Mouse (Mus musculus) embryonic facial prominence, embryonic 15.5 days (tissue): Measurements from ENCODE around the gene Fto. TPM values are rescaled to one million over a fixed set of nuclear protein-coding genes. Genes with fewer than 3 reads are reported as not detected.
A peak's percentile ranks its signal among the peaks of the same experiment; 100 is the strongest.

ENCODE experiments used
- ATAC-seq: fragments of 200-750 bp; cut with Nextera tagmentation; 2 replicates; pipeline ENCODE4 v1.8.0; 2017; ENCODE audit warnings: low read depth, moderate TSS enrichment; ENCODE audit not compliant: insufficient number of reproducible peaks, low FRiP score, low TSS enrichment
- H3K27ac ChIP-seq: fragments of 300-500 bp; sonication (generic); replicated peaks from 2 replicates; pipeline ENCODE4 v1.5.1; 2015; ENCODE audit warnings: mild to moderate bottlenecking, inconsistent platforms
- H3K27me3 ChIP-seq: fragments of 300-500 bp; sonication (generic); 2 replicates; pipeline ENCODE4 v1.6.1; 2015; ENCODE audit warnings: inconsistent platforms
- H3K36me3 ChIP-seq: fragments of 300-500 bp; sonication (generic); 2 replicates; pipeline ENCODE4 v1.6.1; 2015; ENCODE audit warnings: mild to moderate bottlenecking, inconsistent platforms
- H3K4me1 ChIP-seq: fragments of 300-500 bp; sonication (generic); 2 replicates; pipeline ENCODE4 v1.6.1; 2015; ENCODE audit warnings: inconsistent platforms
- H3K4me2 ChIP-seq: fragments of 300-500 bp; sonication (generic); replicated peaks from 2 replicates; pipeline ENCODE4 v1.6.1; 2015; ENCODE audit warnings: mild to moderate bottlenecking, inconsistent platforms
- H3K4me3 ChIP-seq: fragments of 300-500 bp; sonication (generic); replicated peaks from 2 replicates; pipeline ENCODE4 v1.5.1; 2015; ENCODE audit warnings: mild to moderate bottlenecking, inconsistent platforms
- H3K9ac ChIP-seq: fragments of 300-500 bp; sonication (generic); 2 replicates; pipeline ENCODE4 v1.6.1; 2015; ENCODE audit warnings: inconsistent platforms
- H3K9me3 ChIP-seq: fragments of 300-500 bp; sonication (generic); replicated peaks from 2 replicates; pipeline ENCODE4 v1.6.1; 2016; ENCODE audit warnings: inconsistent platforms
- WGBS: fragments of 180-500 bp; shearing (Covaris S2); methylation state at CpG from one replicate; pipeline ENCODE4 v1.1.7; 2015; 5-methylcytosine and 5-hydroxymethylcytosine counted together
- polyA plus RNA-seq: library from polyadenylated mRNA; unstranded; fragments of >200 nt; fragmentation: Nextera tagmentation; extraction: Ambion mirVana; gene quantifications from 2 replicates; pipeline ENCODE4 v1.2.1, GENCODE M21; 2015

The Fto gene
- polyA plus RNA-seq, 1 experiment from 2014 or later, result 111 TPM

DNA sequence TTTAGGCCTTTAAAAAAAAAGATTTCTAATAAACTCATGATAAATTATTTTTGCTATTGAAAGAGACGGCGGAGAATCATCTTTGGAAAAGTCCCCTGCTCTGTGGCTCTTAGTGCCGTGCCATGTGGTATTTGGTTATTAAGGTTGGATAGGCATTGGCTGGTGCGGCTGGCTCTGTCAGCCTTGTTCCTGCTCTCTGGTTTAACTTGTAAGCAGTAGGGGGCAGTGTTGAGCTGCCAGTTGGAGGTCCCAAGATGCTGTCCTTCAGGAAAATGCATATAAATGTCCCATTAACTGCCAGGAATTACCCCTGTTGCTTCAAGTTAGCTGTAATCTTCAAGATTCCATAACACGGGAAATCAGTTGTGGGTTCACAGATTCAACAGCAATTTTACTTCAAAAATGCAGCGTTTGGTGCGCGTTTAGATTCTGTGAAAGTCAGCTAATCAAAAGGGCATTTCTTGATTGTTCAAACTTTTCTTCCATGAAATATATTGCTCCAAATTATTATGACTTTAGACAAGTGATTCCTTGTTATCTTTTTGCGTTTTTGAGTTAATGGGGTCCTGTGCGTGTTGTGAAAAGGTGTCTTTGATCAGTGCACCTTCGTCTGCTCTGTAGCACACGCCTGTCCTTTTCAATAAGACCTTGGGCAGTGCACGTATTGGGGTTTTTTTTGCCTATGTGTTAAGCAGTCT is 174.9 kb downstream of the Fto start:
- WGBS, result 39% methylated on average over 13 of the region's 13 CpGs
- Histone ChIP-seq H3K9ac (no peak overlapping the region), H3K4me3 (no peak overlapping the region), H3K4me1 (peaks cover 15% of the 10 kb centered on the region), H3K27ac (peak overlapping the region; percentile 67; the same call in 1 of the 2 replicates), H3K4me2 (no peak overlapping the region), H3K27me3 (no peaks in the 10 kb centered on the region), H3K9me3 (no peaks in the 10 kb centered on the region), H3K36me3 (peaks cover 14% of the 10 kb centered on the region; the same call in 1 of the 2 replicates)
- no peak for ATAC-seq

DNA sequence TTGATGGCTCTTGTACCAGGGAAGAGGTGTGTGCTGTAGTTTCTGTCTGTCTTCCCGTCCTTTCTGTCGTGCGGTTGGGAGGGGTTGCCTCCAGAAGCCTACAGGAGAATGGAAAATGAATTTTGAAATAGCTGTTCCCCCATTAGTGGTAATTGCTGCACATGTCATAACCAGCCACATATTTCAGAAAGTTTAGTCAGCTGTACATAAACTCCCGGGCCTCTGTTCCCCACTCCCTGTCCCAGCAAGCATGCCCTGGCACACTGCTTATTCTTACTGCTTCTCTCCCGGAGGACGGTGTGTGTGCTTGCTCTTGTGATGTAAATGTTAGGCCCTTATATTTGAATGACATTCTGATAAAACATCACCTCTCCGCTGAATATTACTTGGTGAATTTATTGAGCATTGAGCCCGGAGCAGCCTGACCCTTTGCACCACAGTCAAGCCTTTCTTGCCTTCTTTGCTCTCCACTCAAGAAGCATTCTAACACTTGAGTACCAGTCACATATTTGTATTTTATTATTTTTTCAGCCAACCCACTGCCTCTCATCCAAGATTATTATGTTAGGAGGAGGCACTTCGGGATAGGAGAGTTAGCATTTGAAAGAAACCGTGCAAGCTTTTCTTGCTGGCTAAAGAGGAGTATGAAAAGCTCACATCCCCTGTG is 175.6 kb downstream of the Fto start:
- Histone ChIP-seq H3K4me3 (no peak overlapping the region), H3K4me2 (no peak overlapping the region), H3K9ac (no peak overlapping the region), H3K36me3 (peaks cover 14% of the 10 kb centered on the region; the same call in 1 of the 2 replicates), H3K4me1 (peaks cover 21% of the 10 kb centered on the region), H3K9me3 (no peaks in the 10 kb centered on the region), H3K27ac (peak overlapping the region; percentile 67), H3K27me3 (no peaks in the 10 kb centered on the region)
- no peak for ATAC-seq
- WGBS, result 59% methylated on average over 10 of the region's 10 CpGs

DNA sequence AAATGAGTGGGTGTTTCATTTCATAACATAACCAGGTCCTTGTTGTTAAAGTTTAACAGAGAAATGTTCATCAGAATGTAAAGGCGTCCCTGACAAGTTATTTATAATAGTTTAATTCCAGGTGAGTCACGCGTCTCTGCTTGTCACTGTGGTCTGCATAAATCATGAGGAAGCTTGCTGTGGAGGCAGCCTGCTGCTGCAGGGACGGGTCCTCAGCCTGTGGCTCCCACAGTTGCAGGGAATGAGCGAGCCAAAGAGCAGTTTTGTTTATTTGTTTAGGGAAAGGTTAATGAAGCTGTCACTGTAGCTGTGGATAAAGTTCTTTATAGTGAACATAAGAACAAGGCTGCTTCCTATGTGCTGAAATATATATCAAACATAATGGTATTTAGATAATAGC is 176.7 kb downstream of the Fto start:
- Histone ChIP-seq H3K9me3 (no peaks in the 10 kb centered on the region), H3K4me2 (no peak overlapping the region), H3K27ac (no peak overlapping the region), H3K9ac (no peak overlapping the region), H3K4me1 (peaks cover 29% of the 10 kb centered on the region), H3K4me3 (no peak overlapping the region), H3K36me3 (peaks cover 10% of the 10 kb centered on the region; the same call in 1 of the 2 replicates), H3K27me3 (no peaks in the 10 kb centered on the region)
- ATAC-seq, result no peak
- WGBS, result 67% methylated on average over 5 of the region's 5 CpGs

DNA sequence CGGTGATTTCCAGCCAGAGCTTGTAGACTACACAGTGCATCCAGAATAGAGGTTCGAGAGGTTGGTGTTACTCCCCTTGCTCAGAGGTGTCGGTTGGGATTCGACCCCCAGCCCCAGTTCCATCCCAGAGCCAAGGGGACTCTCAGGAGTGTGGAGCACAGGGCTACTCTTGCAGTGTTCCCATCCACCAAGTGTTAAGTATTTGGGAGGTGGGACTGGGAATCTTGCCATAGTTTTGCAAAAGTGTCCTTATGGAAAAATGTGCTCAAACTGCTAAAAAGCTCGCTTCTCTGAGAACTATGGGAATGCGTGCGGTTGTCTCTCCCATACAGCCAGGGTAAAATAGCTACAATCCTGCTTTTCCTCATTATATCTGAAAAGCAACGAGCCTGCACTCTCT is 180.0 kb downstream of the Fto start:
- Histone ChIP-seq H3K4me3 (no peak overlapping the region), H3K36me3 (no peaks in the 10 kb centered on the region), H3K9me3 (no peaks in the 10 kb centered on the region), H3K27me3 (no peaks in the 10 kb centered on the region), H3K27ac (no peak overlapping the region; the same call in 1 of the 2 replicates), H3K4me1 (peaks cover 31% of the 10 kb centered on the region), H3K9ac (no peak overlapping the region), H3K4me2 (no peak overlapping the region)
- no peak for ATAC-seq
- WGBS, result 62% methylated on average over 8 of the region's 8 CpGs

DNA sequence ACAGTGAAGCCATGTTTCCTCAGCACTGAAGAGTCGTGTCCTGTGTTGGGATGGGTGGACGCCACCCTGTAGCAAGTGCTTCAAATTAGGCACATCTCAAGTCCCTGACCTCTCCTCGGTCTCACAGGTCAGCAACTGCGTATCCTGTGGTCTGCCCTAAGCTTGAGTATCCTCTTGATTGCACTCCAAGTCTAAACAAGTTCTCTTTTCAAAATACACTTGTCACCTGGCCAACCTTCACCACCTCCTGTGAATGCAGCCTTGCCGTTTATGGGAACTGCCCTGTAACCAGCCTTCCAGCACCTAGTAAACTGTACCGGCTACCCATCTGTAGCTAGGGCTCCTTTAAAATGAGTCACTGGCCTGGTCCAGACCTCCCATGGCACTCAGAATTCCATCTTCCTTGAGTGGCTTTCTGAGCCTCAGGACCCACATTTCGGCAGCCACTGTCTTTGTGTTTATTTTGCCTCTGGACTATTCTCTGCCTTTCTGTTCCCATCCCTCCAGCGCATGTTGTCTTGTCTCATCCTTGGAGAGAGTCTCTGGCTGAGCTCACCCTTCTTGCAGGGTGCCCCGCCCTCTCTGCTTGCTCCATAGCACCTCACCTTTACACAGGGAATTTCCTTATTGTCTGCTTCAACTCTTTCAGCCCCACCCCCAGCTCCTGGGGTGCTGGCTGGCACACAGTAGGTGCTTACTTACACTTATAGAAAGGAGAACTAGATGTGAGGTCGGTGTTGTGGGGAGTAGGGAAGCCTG is 181.4 kb downstream of the Fto start:
- 55% methylated on average over 10 of the region's 10 CpGs for WGBS

DNA sequence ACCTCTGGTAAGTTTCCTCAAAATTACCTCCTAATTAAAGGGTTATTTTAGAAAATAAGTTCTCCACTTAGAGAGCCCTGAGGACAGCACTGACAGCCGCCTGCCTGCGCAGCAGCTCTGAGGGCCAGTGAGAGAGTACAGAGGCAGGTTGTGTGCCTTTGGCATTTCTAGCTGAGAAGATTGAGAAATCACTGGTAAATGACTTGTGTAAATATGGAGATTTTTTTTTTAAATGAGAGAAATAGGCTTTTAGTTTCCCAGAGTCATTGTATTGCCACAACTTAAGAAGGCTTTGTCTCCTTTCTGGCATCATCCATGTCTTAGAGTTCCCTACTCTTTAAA is 181.9 kb downstream of the Fto start:
- Histone ChIP-seq H3K9me3 (no peaks in the 10 kb centered on the region), H3K27ac (no peak overlapping the region; the same call in 1 of the 2 replicates), H3K9ac (no peak overlapping the region), H3K4me2 (no peak overlapping the region), H3K36me3 (no peaks in the 10 kb centered on the region), H3K27me3 (no peaks in the 10 kb centered on the region), H3K4me3 (no peak overlapping the region), H3K4me1 (peaks cover 21% of the 10 kb centered on the region)
- WGBS, result 44% methylated on average over 2 of the region's 2 CpGs
- no peak for ATAC-seq

More for the DNA sequence above, 181.4 kb downstream of the Fto start:
- Histone ChIP-seq H3K9me3 (no peaks in the 10 kb centered on the region), H3K4me2 (no peak overlapping the region), H3K27ac (no peak overlapping the region; the same call in 1 of the 2 replicates), H3K4me1 (peaks cover 21% of the 10 kb centered on the region), H3K9ac (no peak overlapping the region), H3K4me3 (no peak overlapping the region), H3K36me3 (no peaks in the 10 kb centered on the region), H3K27me3 (no peaks in the 10 kb centered on the region)
- ATAC-seq, result no peak

DNA sequence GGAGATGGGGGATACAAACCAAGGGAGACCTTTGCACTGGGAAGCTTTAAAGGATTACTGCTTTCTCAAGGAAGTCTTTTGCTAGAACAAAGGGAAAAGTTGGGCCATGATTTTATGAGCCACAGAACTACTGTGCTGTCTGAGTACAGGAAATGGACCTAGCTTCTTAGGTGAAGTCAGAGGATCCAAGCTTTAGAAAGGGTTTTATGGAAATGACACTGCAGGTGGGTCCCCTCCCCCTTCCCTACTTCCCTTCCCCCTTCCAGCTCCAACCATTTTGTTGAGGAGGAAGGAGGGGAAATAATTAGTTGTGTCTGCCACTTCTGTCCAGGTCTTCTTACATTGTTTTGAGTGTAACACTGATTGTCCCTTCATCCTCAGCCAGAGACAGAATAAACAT is 182.7 kb downstream of the Fto start:
- ATAC-seq, result no peak
- no peak overlapping the region for H3K4me3 ChIP-seq
- H3K36me3 ChIP-seq, result no peaks in the 10 kb centered on the region
- no peak overlapping the region for H3K4me2 ChIP-seq
- no peak overlapping the region for H3K9ac ChIP-seq
- H3K27ac ChIP-seq, result no peak overlapping the region
- no peaks in the 10 kb centered on the region for H3K9me3 ChIP-seq
- H3K4me1 ChIP-seq, result peaks cover 21% of the 10 kb centered on the region
- no peaks in the 10 kb centered on the region for H3K27me3 ChIP-seq

DNA sequence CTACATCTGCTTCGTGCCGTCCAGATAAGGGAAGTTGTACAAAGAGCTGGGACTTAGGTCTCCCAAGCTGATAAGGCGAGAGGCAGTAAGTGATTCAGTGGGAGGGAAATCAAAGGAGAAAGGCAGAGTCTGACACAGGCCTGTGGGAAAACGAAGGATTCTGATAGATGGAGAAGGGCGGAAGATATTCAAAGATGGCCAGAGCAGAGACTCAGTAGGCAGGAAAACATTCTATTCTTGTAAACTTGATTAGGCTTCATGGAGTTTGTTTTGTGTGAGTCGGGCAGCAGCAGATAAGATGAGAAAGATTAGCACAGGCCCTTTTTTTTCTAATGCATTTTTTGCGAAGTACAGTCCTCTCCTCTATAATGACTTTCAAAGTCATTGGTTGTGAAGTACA is 183.6 kb downstream of the Fto start:
- ATAC-seq, result no peak
- no peaks in the 10 kb centered on the region for H3K27me3 ChIP-seq
- 72% methylated on average over 7 of the region's 7 CpGs for WGBS
- H3K27ac ChIP-seq, result no peak overlapping the region
- peaks cover 17% of the 10 kb centered on the region for H3K4me1 ChIP-seq
- H3K36me3 ChIP-seq, result no peaks in the 10 kb centered on the region
- H3K9ac ChIP-seq, result no peak overlapping the region
- no peak overlapping the region for H3K4me3 ChIP-seq
- no peak overlapping the region for H3K4me2 ChIP-seq
- no peaks in the 10 kb centered on the region for H3K9me3 ChIP-seq

DNA sequence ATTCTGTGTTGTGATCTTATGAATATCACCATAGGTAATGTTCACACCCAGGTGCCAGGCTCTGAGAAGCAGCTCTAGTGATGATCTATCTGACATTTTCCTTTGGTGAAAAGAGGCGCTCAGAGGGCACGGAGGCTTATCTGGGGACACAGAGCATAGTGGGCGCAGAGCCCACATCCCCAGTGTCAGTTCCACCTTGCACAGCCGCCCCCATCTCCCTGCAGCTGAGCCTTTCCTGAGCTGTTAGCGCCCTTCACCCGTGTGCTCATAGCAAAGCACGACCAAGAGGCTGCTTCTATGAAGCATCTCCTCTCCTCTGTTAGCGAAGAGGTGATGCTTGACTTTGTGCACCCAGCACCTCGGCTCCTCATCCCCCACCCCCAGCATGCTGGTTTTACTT is 185.3 kb downstream of the Fto start:
- no peaks in the 10 kb centered on the region for H3K27me3 ChIP-seq
- H3K36me3 ChIP-seq, result no peaks in the 10 kb centered on the region
- no peak overlapping the region for H3K4me2 ChIP-seq
- ATAC-seq, result no peak
- peaks cover 25% of the 10 kb centered on the region for H3K4me1 ChIP-seq
- no peak overlapping the region for H3K4me3 ChIP-seq
- WGBS, result 90% methylated on average over 9 of the region's 9 CpGs
- H3K27ac ChIP-seq, result no peak overlapping the region
- H3K9ac ChIP-seq, result no peak overlapping the region
- no peaks in the 10 kb centered on the region for H3K9me3 ChIP-seq

DNA sequence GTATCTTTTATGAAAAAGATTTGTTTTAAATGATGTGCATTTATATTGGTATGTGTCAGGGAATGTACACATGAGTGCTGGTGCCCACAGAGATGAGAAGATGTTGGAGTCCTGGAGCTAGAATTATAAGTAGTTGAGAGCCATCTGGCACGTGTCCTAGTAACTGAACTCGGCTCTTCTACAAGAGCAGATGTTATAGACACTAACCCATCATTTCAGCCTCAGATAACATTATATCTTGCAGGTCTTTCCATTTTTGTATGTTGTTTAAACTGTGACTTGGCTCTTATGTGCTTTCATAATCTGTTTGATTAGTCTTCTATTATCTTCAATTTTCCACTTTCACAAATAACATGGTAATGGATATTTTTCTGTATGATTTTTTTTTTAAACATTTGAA is 186.0 kb downstream of the Fto start:
- no peaks in the 10 kb centered on the region for H3K36me3 ChIP-seq
- H3K9me3 ChIP-seq, result no peaks in the 10 kb centered on the region
- no peaks in the 10 kb centered on the region for H3K27me3 ChIP-seq
- H3K4me2 ChIP-seq, result no peak overlapping the region
- WGBS, result 60% methylated on average over 2 of the region's 2 CpGs
- peaks cover 28% of the 10 kb centered on the region for H3K4me1 ChIP-seq
- no peak overlapping the region for H3K4me3 ChIP-seq
- ATAC-seq, result no peak
- H3K9ac ChIP-seq, result no peak overlapping the region
- no peak overlapping the region for H3K27ac ChIP-seq

DNA sequence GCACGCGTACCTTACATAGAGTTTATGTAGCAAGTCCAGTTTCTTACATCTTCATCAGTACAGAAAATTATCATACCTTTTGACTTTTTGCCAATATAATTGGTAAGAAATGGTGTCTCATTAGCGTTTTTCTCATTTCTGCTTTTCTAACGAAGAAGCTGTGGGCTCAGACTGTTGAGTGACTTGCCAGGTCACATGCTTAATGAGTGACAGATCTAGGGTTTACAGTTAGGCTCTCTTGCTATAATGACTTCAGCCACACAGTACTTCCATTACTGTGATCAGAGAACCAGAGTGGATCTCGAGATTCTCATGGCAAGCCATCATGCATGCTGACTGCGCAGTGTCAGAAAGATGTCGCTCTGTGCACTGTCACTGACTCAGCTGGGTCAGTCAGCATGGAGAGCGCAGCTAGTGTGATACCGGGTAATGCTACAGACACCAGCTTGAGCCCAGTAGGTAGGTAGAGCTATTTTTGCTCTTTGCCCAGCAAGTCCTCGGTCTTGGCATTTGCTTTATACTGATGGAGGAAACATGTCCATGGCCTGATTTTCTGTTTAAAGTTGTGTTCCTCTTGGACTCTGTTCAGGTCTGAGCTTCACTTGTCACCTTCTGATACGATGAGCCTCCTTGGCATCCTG is 188.8 kb downstream of the Fto start:
- no peak overlapping the region for H3K4me2 ChIP-seq
- H3K36me3 ChIP-seq, result no peaks in the 10 kb centered on the region
- H3K9me3 ChIP-seq, result no peaks in the 10 kb centered on the region
- WGBS, result 81% methylated on average over 11 of the region's 11 CpGs
- no peak overlapping the region for H3K27ac ChIP-seq
- peaks cover 24% of the 10 kb centered on the region for H3K4me1 ChIP-seq
- H3K4me3 ChIP-seq, result no peak overlapping the region
- no peak overlapping the region for H3K9ac ChIP-seq
- ATAC-seq, result no peak
- no peaks in the 10 kb centered on the region for H3K27me3 ChIP-seq
